Mouse (Mus musculus): ENCODE data around the gene Rpusd3.

- TF ChIP-seq GATA1 (IDR thresholded peaks at IDR 0.05; ENCODE audit: low read length) (no peak), TAL1 (IDR thresholded peaks at IDR 0.05; ENCODE audit: low read length) (no peak)
Observed at GRCm38 (mm10) chr6:113416416-113416815, 2.7 kb downstream of the Rpusd3 start.
